Mouse (Mus musculus): Measurements from ENCODE around the gene Runx2.

DNA sequence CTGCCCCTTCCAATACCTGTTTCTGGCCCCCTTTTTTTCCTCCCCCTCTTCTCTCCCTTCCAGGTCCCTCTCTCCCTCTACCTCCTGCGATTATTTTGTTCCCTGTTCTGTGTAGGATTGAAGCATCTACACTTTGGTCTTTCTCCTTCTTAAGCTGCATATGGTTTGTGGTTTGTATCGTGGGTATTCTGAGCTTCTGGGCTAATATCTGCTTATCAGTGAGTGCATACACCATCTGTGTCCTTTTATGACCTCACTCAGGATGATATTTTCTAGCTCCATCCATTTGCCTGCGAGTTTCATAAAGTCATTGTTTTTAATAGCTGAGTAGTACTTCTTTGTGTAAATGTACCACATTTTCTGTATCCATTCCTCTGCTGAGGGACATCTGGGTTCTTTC lies 15.0 kb upstream of the Runx2 start:
- TF ChIP-seq GATA1 (IDR thresholded peaks at IDR 0.05; ENCODE audit: borderline replicate concordance, low read length) (no peak), FLI1 (IDR thresholded peaks at IDR 0.05; ENCODE audit: low read length) (no peak)
